Mouse (Mus musculus) C2C12 (cell line): Measurements from ENCODE around the gene Sall1.

Source experiments
- CEBPB ChIP-seq: IDR thresholded peaks from one replicate; pipeline ENCODE4 v1.6.1; 2011; ENCODE audit warnings: low read depth, mild to moderate bottlenecking, control low read depth, moderate library complexity
- CTCF ChIP-seq: IDR thresholded peaks from one replicate; pipeline ENCODE4 v1.5.1; 2011; ENCODE audit not compliant: control insufficient read depth, insufficient read depth, insufficient read length
- MAX ChIP-seq: IDR thresholded peaks from one replicate; pipeline ENCODE4 v1.6.1; 2011; ENCODE audit warnings: mild to moderate bottlenecking, control low read depth

DNA sequence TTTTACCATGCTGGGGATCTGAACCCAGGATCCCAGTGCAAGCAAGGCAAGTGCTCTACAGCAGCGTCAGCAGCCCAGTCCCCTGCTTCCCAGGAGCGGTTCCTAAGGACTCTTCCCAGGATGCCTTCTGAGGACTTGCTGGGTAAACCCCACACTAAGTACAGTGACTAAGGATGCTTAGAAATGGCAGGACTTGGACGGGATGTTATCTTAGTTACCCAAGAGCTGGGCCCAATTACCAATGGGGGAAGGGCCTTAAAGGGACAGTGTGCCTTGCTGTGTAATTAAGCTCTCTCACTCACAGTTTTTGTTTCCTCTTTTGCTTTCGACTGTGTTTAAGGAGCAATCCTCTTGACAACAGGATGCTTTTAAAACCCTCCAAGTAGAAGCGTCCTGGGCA, 22.8 kb downstream of the Sall1 start:
- TF ChIP-seq CTCF (no peak), MAX (no peak), CEBPB (no peak)
